Mouse (Mus musculus): ENCODE measurements around the gene AL732309.1. TPM values are rescaled to one million over a fixed set of nuclear protein-coding genes. Genes with fewer than 3 reads are reported as not detected.
A peak's percentile ranks its signal among the peaks of the same experiment; 100 is the strongest.

Gene AL732309.1
- 5.8 and 9.0 TPM in 2 replicates for polyA plus RNA-seq (2015; fragmentation: Nextera tagmentation; extraction: Ambion mirVana)

- WGBS: 94% methylated on average over 10 of the region's 10 CpGs
- H3K36me3 ChIP-seq (ENCODE audit: control insufficient read depth, insufficient read depth): 0 out of 2 replicates have a peak, but pooled peaks cover under 1% of the 10 kb centered on the region
Measured at GRCm38 (mm10) chr2:25246183-25247072, at the start of gene AL732309.1. Gene AL732309.1 (minus strand): TSS chr2:25246863.

GRCm38 (mm10) chr2:25293706-25294105 is 47.0 kb upstream of the AL732309.1 start:
- Histone ChIP-seq H3K9me3 (ENCODE audit: control insufficient read depth, low read length) (no peaks in the 10 kb centered on the region), H3K4me3 (replicated peaks; ENCODE audit: low read length) (no peak overlapping the region), H3K27ac (ENCODE audit: low read length) (no peak overlapping the region), H3K4me2 (ENCODE audit: low read length) (no peak overlapping the region), H3K4me1 (replicated peaks; ENCODE audit: control insufficient read depth, insufficient read depth, low read length) (peaks cover 28% of the 10 kb centered on the region), H3K27me3 (replicated peaks; ENCODE audit: control insufficient read depth, insufficient read depth, low read length) (peaks cover 56% of the 10 kb centered on the region), H3K36me3 (ENCODE audit: control insufficient read depth, insufficient read depth) (no peaks in the 10 kb centered on the region), H3K9ac (replicated peaks; ENCODE audit: low read depth, low read length) (no peak overlapping the region)
- WGBS: 75% methylated on average over 9 of the region's 9 CpGs
- ATAC-seq: no peak

More at GRCm38 (mm10) chr2:25246183-25247072, at the start of gene AL732309.1:
- no peaks in the 10 kb centered on the region for H3K27me3 ChIP-seq (replicated peaks; ENCODE audit: control insufficient read depth, insufficient read depth, low read length)
- H3K9ac ChIP-seq (replicated peaks; ENCODE audit: low read depth, low read length): no peak within 1 kb of the TSS
- no peaks in the 10 kb centered on the region for H3K9me3 ChIP-seq (ENCODE audit: control insufficient read depth, low read length)
- no peak within 1 kb of the TSS for H3K4me2 ChIP-seq (ENCODE audit: low read length)
- ATAC-seq: no peak
- no peak within 1 kb of the TSS for H3K4me3 ChIP-seq (replicated peaks; ENCODE audit: low read length)
- no peak within 1 kb of the TSS for H3K27ac ChIP-seq (ENCODE audit: low read length)
- H3K4me1 ChIP-seq (replicated peaks; ENCODE audit: control insufficient read depth, insufficient read depth, low read length): peaks cover 17% of the 10 kb centered on the region

- H3K36me3 ChIP-seq (ENCODE audit: control insufficient read depth, insufficient read depth): no peaks in the 10 kb centered on the region
- no peak overlapping the region for H3K4me3 ChIP-seq (replicated peaks; ENCODE audit: low read length)
- no peaks in the 10 kb centered on the region for H3K9me3 ChIP-seq (ENCODE audit: control insufficient read depth, low read length)
- peaks cover 28% of the 10 kb centered on the region for H3K4me1 ChIP-seq (replicated peaks; ENCODE audit: control insufficient read depth, insufficient read depth, low read length)
- no peak overlapping the region for H3K9ac ChIP-seq (replicated peaks; ENCODE audit: low read depth, low read length)
- no peak overlapping the region for H3K27ac ChIP-seq (ENCODE audit: low read length)
- H3K4me2 ChIP-seq (ENCODE audit: low read length): no peak overlapping the region
- no peak; the same call in 1 of the 2 replicates for ATAC-seq
- 0% methylated on average over 1 of the region's 1 CpGs for WGBS
- H3K27me3 ChIP-seq (replicated peaks; ENCODE audit: control insufficient read depth, insufficient read depth, low read length): peaks cover 62% of the 10 kb centered on the region
Measured at GRCm38 (mm10) chr2:25292856-25293255, 46.2 kb upstream of the AL732309.1 start.

GRCm38 (mm10) chr2:25292054-25292544 is 45.4 kb upstream of the AL732309.1 start:
- ATAC-seq: peak; percentile 7; the same call in 1 of the 2 replicates
- H3K4me2 ChIP-seq (ENCODE audit: low read length): peak overlapping the region; percentile 41
- peaks cover 28% of the 10 kb centered on the region for H3K4me1 ChIP-seq (replicated peaks; ENCODE audit: control insufficient read depth, insufficient read depth, low read length)
- WGBS: 5% methylated on average over 34 of the region's 43 CpGs
- H3K9me3 ChIP-seq (ENCODE audit: control insufficient read depth, low read length): no peaks in the 10 kb centered on the region
- H3K4me3 ChIP-seq (replicated peaks; ENCODE audit: low read length): peak overlapping the region; percentile 24
- H3K9ac ChIP-seq (replicated peaks; ENCODE audit: low read depth, low read length): peak overlapping the region; percentile 44
- H3K27ac ChIP-seq (ENCODE audit: low read length): no peak overlapping the region
- H3K36me3 ChIP-seq (ENCODE audit: control insufficient read depth, insufficient read depth): no peaks in the 10 kb centered on the region
- peaks cover 58% of the 10 kb centered on the region for H3K27me3 ChIP-seq (replicated peaks; ENCODE audit: control insufficient read depth, insufficient read depth, low read length)

GRCm38 (mm10) chr2:25291184-25292053 is 44.8 kb upstream of the AL732309.1 start:
- no peak for ATAC-seq
- H3K36me3 ChIP-seq (ENCODE audit: control insufficient read depth, insufficient read depth): no peaks in the 10 kb centered on the region
- no peak overlapping the region for H3K9ac ChIP-seq (replicated peaks; ENCODE audit: low read depth, low read length)
- H3K27me3 ChIP-seq (replicated peaks; ENCODE audit: control insufficient read depth, insufficient read depth, low read length): peaks cover 52% of the 10 kb centered on the region
- 4% methylated on average over 32 of the region's 32 CpGs for WGBS
- peak overlapping the region; percentile 49 for H3K4me2 ChIP-seq (ENCODE audit: low read length)
- H3K27ac ChIP-seq (ENCODE audit: low read length): no peak overlapping the region
- H3K4me3 ChIP-seq (replicated peaks; ENCODE audit: low read length): peak overlapping the region; percentile 25
- no peaks in the 10 kb centered on the region for H3K9me3 ChIP-seq (ENCODE audit: control insufficient read depth, low read length)
- H3K4me1 ChIP-seq (replicated peaks; ENCODE audit: control insufficient read depth, insufficient read depth, low read length): peaks cover 28% of the 10 kb centered on the region

- H3K9ac ChIP-seq (replicated peaks; ENCODE audit: low read depth, low read length): peak overlapping the region; percentile 31; the same call in 1 of the 2 replicates
- H3K36me3 ChIP-seq (ENCODE audit: control insufficient read depth, insufficient read depth): peaks cover 4% of the 10 kb centered on the region; the same call in 1 of the 2 replicates
- WGBS: 2% methylated on average over 18 of the region's 18 CpGs
- ATAC-seq: peak; percentile 31; the same call in 1 of the 2 replicates
- no peaks in the 10 kb centered on the region for H3K9me3 ChIP-seq (ENCODE audit: control insufficient read depth, low read length)
- H3K27ac ChIP-seq (ENCODE audit: low read length): no peak overlapping the region
- peaks cover 52% of the 10 kb centered on the region for H3K27me3 ChIP-seq (replicated peaks; ENCODE audit: control insufficient read depth, insufficient read depth, low read length)
- peak overlapping the region; percentile 25 for H3K4me3 ChIP-seq (replicated peaks; ENCODE audit: low read length)
- peak overlapping the region; percentile 49 for H3K4me2 ChIP-seq (ENCODE audit: low read length)
- peaks cover 28% of the 10 kb centered on the region for H3K4me1 ChIP-seq (replicated peaks; ENCODE audit: control insufficient read depth, insufficient read depth, low read length)
Measured at GRCm38 (mm10) chr2:25290816-25291130, 44.1 kb upstream of the AL732309.1 start.

- ATAC-seq: peak; percentile 38; the same call in 1 of the 2 replicates
- H3K4me2 ChIP-seq (ENCODE audit: low read length): peak overlapping the region; percentile 49
- H3K36me3 ChIP-seq (ENCODE audit: control insufficient read depth, insufficient read depth): peaks cover 7% of the 10 kb centered on the region; the same call in 1 of the 2 replicates
- peak overlapping the region; percentile 35; the same call in 1 of the 2 replicates for H3K9ac ChIP-seq (replicated peaks; ENCODE audit: low read depth, low read length)
- H3K4me3 ChIP-seq (replicated peaks; ENCODE audit: low read length): peak overlapping the region; percentile 25
- WGBS: 2% methylated on average over 54 of the region's 54 CpGs
- no peaks in the 10 kb centered on the region for H3K9me3 ChIP-seq (ENCODE audit: control insufficient read depth, low read length)
- peaks cover 52% of the 10 kb centered on the region for H3K27me3 ChIP-seq (replicated peaks; ENCODE audit: control insufficient read depth, insufficient read depth, low read length)
- no peak overlapping the region for H3K27ac ChIP-seq (ENCODE audit: low read length)
- H3K4me1 ChIP-seq (replicated peaks; ENCODE audit: control insufficient read depth, insufficient read depth, low read length): peaks cover 28% of the 10 kb centered on the region
Measured at GRCm38 (mm10) chr2:25290101-25290815, 43.6 kb upstream of the AL732309.1 start.

- Histone ChIP-seq H3K9me3 (ENCODE audit: control insufficient read depth, low read length) (no peaks in the 10 kb centered on the region), H3K4me1 (replicated peaks; ENCODE audit: control insufficient read depth, insufficient read depth, low read length) (peaks cover 28% of the 10 kb centered on the region), H3K9ac (replicated peaks; ENCODE audit: low read depth, low read length) (peak within 1 kb of the TSS; percentile 35; the same call in 1 of the 2 replicates), H3K36me3 (ENCODE audit: control insufficient read depth, insufficient read depth) (peaks cover 9% of the 10 kb centered on the region; the same call in 1 of the 2 replicates), H3K27me3 (replicated peaks; ENCODE audit: control insufficient read depth, insufficient read depth, low read length) (peaks cover 49% of the 10 kb centered on the region), H3K4me3 (replicated peaks; ENCODE audit: low read length) (peak within 1 kb of the TSS; percentile 25), H3K27ac (ENCODE audit: low read length) (no peak within 1 kb of the TSS), H3K4me2 (ENCODE audit: low read length) (peak within 1 kb of the TSS; percentile 49)
- ATAC-seq: no peak
- 10% methylated on average over 11 of the region's 11 CpGs for WGBS
Measured at GRCm38 (mm10) chr2:25289651-25290050, 43.0 kb upstream of the AL732309.1 start, which contains the start of gene Lrrc26. Gene Lrrc26 (plus strand): TSS chr2:25289915.

Data from forebrain, embryonic 16.5 days (tissue).